8 mouse cellular contexts compared by ENCODE assay signal in genomic region chr2:169962231-169962600, GRCm38 (mm10).
DNase-seq lines count a peak whose midpoint lies in the region; ATAC-seq and TF ChIP-seq lines count a peak whose summit lies in the region.

No protein-coding gene starts in this region.

- 33% methylated on average over 8 of the region's 8 CpGs for WGBS in heart, embryonic 16.5 days
- WGBS in forebrain, embryonic 13.5 days = 22% methylated on average over 8 of the region's 8 CpGs
- WGBS in midbrain, embryonic 10.5 days = 52% methylated on average over 8 of the region's 8 CpGs

- 0 out of 2 replicates have a peak, but pooled peaks cover 3% of the 10 kb centered on the region for H3K9me3 ChIP-seq in heart, embryonic 16.5 days (replicated peaks; ENCODE audit: control insufficient read depth, low read length)
- H3K9me3 ChIP-seq in forebrain, embryonic 13.5 days (replicated peaks) = no peaks in the 10 kb centered on the region
- no peaks in the 10 kb centered on the region for H3K9me3 ChIP-seq in midbrain, embryonic 10.5 days (replicated peaks)

- 0 out of 2 replicates have a peak, but pooled peaks cover 4% of the 10 kb centered on the region for H3K4me1 ChIP-seq in heart, embryonic 16.5 days (ENCODE audit: control insufficient read depth, insufficient read depth, low read length)
- H3K4me1 ChIP-seq in forebrain, embryonic 13.5 days = peaks cover 49% of the 10 kb centered on the region
- peaks cover 19% of the 10 kb centered on the region for H3K4me1 ChIP-seq in midbrain, embryonic 10.5 days

- no peak for DNase-seq in heart, postnatal 4 days
- DNase-seq in Patski (ENCODE audit: low read depth, low spot score) = no peak
- no peak for DNase-seq in midbrain, embryonic 10.5 days (ENCODE audit: low spot score)
- no peak for DNase-seq in gastrocnemius, postnatal 10 days
- no peak for DNase-seq in cerebellum, adult 11 months

- no peaks in the 10 kb centered on the region for H3K36me3 ChIP-seq in heart, embryonic 16.5 days (ENCODE audit: control insufficient read depth, insufficient read depth)
- H3K36me3 ChIP-seq in forebrain, embryonic 13.5 days (ENCODE audit: poor library complexity, severe bottlenecking) = no peaks in the 10 kb centered on the region
- H3K36me3 ChIP-seq in midbrain, embryonic 10.5 days = no peaks in the 10 kb centered on the region

- no peak for ATAC-seq in heart, embryonic 16.5 days (replicated peaks; ENCODE audit: extremely low read depth, insufficient read depth, low FRiP score)
- ATAC-seq in Patski = peak; percentile 55
- ATAC-seq in forebrain, embryonic 13.5 days = peak; percentile 26
- ATAC-seq in inflammation-experienced regulatory T-cells, adult 6 months = no peak

- no peak overlapping the region for H3K9ac ChIP-seq in heart, embryonic 16.5 days (ENCODE audit: low read length)
- H3K9ac ChIP-seq in forebrain, embryonic 13.5 days = no peak overlapping the region

- H3K27ac ChIP-seq in heart, embryonic 16.5 days (ENCODE audit: low read length) = no peak overlapping the region
- H3K27ac ChIP-seq in forebrain, embryonic 13.5 days = 0 out of 2 replicates have a peak overlapping the region, but pooled peaks have one; percentile 20
- H3K27ac ChIP-seq in midbrain, embryonic 10.5 days (replicated peaks) = peak overlapping the region; percentile 23; the same call in 1 of the 2 replicates

- TF ChIP-seq CTCF in Patski (IDR thresholded peaks at IDR 0.05) = no peak

- peaks cover 4% of the 10 kb centered on the region for H3K27me3 ChIP-seq in heart, embryonic 16.5 days (ENCODE audit: control insufficient read depth, insufficient read depth, low read length)
- H3K27me3 ChIP-seq in Patski = no peaks in the 10 kb centered on the region
- H3K27me3 ChIP-seq in forebrain, embryonic 13.5 days = peaks cover 4% of the 10 kb centered on the region; the same call in 1 of the 2 replicates
- H3K27me3 ChIP-seq in midbrain, embryonic 10.5 days (ENCODE audit: low read depth, poor library complexity, severe bottlenecking) = peaks cover 13% of the 10 kb centered on the region

- in situ Hi-C loops in Patski (cut with MboI; ENCODE audit: low pct_unique_long_range_greater_than_20kb) = loop anchor here (5.0 to 10.0 kb wide), 5 partner anchors 50 to 330 kb away; partner anchors contain the start of gene Tshz2

- H3K4me3 ChIP-seq in heart, embryonic 16.5 days (ENCODE audit: low read length) = peak overlapping the region; percentile 5; the same call in 1 of the 2 replicates
- H3K4me3 ChIP-seq in forebrain, embryonic 13.5 days = peak overlapping the region; percentile 31; the same call in 1 of the 2 replicates
- peak overlapping the region; percentile 53 for H3K4me3 ChIP-seq in midbrain, embryonic 10.5 days

- POLR2A ChIA-PET in Patski (lab: Charles Lee) = no interaction called here

- H3K4me2 ChIP-seq in heart, embryonic 16.5 days (ENCODE audit: low read depth, low read length) = peak overlapping the region; percentile 62
- H3K4me2 ChIP-seq in forebrain, embryonic 13.5 days = peak overlapping the region; percentile 66

- CTCF ChIA-PET in Patski (lab: Charles Lee) = no interaction called here

Comparison
In these comparisons a context has a peak if more than half of its experiments do, and no peak if none do; other contexts are left out.
1. ATAC-seq: peak in Patski (single experiment) and forebrain, embryonic 13.5 days (single experiment); none in heart, embryonic 16.5 days (single experiment) and inflammation-experienced regulatory T-cells, adult 6 months (single experiment).
2. Peak in every context shown above with its lines, with median percentiles within 50 percentile points of each other: H3K4me3 ChIP-seq.